Mouse (Mus musculus) testis, adult 2 months (tissue): ENCODE results near the gene Pim2.

Experiments
- CTCF ChIP-seq: fragments of 200-500 bp; IDR thresholded peaks from 2 replicates; pipeline ENCODE4 v1.5.1; 2012; ENCODE audit warnings: low read depth, mild to moderate bottlenecking, inconsistent platforms, low read length, moderate library complexity; ENCODE audit not compliant: control insufficient read depth, insufficient read depth, insufficient replicate concordance
- POLR2A ChIP-seq: fragments of 200-500 bp; IDR thresholded peaks from 2 replicates; pipeline ENCODE4 v1.6.1; 2012; ENCODE audit warnings: low read depth, mild to moderate bottlenecking, inconsistent platforms, low read length, moderate library complexity; ENCODE audit not compliant: control insufficient read depth

- TF ChIP-seq POLR2A (no peak), CTCF (no peak)
Observed at GRCm38 (mm10) chrX:7898211-7898610, 20.1 kb downstream of the Pim2 start.
